Mouse (Mus musculus): ENCODE results near the gene Gm45062. TPM values are rescaled to one million over a fixed set of nuclear protein-coding genes. Genes with fewer than 3 reads are reported as not detected.

Gm45062 gene
- total and polyA plus RNA-seq, 2 experiments from 2014 or later, result 3.0 TPM; not detected in 1

- 61% methylated on average over 4 of the region's 4 CpGs for WGBS
- H3K27ac ChIP-seq (ENCODE audit: low read depth), result no peak overlapping the region
Observed at GRCm38 (mm10) chr6:8495827-8496222, 236.6 kb downstream of the Gm45062 start.

GRCm38 (mm10) chr6:8497234-8497867 is 238.1 kb downstream of the Gm45062 start:
- WGBS, result 69% methylated on average over 6 of the region's 6 CpGs
- H3K4me3 ChIP-seq (ENCODE audit: low read depth, low read length), result no peak overlapping the region
- no peaks in the 10 kb centered on the region for H3K9me3 ChIP-seq (replicated peaks; ENCODE audit: control insufficient read depth, low read length)
- no peaks in the 10 kb centered on the region for H3K36me3 ChIP-seq (replicated peaks; ENCODE audit: control insufficient read depth, insufficient read depth, low read length)
- no peak overlapping the region for H3K27ac ChIP-seq (ENCODE audit: low read depth)
- no peak overlapping the region for H3K9ac ChIP-seq (replicated peaks; ENCODE audit: low read depth, low read length)
- TF ChIP-seq CTCF (IDR thresholded peaks at IDR 0.05; ENCODE audit: low read depth), result no peak
- TF ChIP-seq EP300 (IDR thresholded peaks at IDR 0.05; ENCODE audit: low read depth), result no peak
- ATAC-seq (ENCODE audit: insufficient read depth, low read depth) (no peak), DNase-seq (ENCODE audit: low spot score) (no peak)
- H3K27me3 ChIP-seq (ENCODE audit: control insufficient read depth, insufficient read depth, low read length), result no peaks in the 10 kb centered on the region
- H3K4me1 ChIP-seq (ENCODE audit: control insufficient read depth, insufficient read depth), result no peaks in the 10 kb centered on the region; the same call in 1 of the 2 replicates
- no peak overlapping the region for H3K4me2 ChIP-seq (ENCODE audit: low read depth, low read length)

More at GRCm38 (mm10) chr6:8495827-8496222, 236.6 kb downstream of the Gm45062 start:
- Histone ChIP-seq H3K4me1 (ENCODE audit: control insufficient read depth, insufficient read depth) (no peaks in the 10 kb centered on the region; the same call in 1 of the 2 replicates), H3K4me3 (ENCODE audit: low read depth, low read length) (no peak overlapping the region), H3K4me2 (ENCODE audit: low read depth, low read length) (0 out of 2 replicates have a peak overlapping the region, but pooled peaks have one; percentile 15), H3K9me3 (replicated peaks; ENCODE audit: control insufficient read depth, low read length) (no peaks in the 10 kb centered on the region), H3K9ac (replicated peaks; ENCODE audit: low read depth, low read length) (no peak overlapping the region), H3K36me3 (replicated peaks; ENCODE audit: control insufficient read depth, insufficient read depth, low read length) (no peaks in the 10 kb centered on the region), H3K27me3 (ENCODE audit: control insufficient read depth, insufficient read depth, low read length) (no peaks in the 10 kb centered on the region)
- DNase-seq (ENCODE audit: low spot score) (no peak), ATAC-seq (ENCODE audit: insufficient read depth, low read depth) (no peak)
- TF ChIP-seq CTCF (IDR thresholded peaks at IDR 0.05; ENCODE audit: low read depth), result no peak
- no peak for TF ChIP-seq EP300 (IDR thresholded peaks at IDR 0.05; ENCODE audit: low read depth)

- no peak overlapping the region for H3K4me3 ChIP-seq (ENCODE audit: low read depth, low read length)
- no peaks in the 10 kb centered on the region; the same call in 1 of the 2 replicates for H3K4me1 ChIP-seq (ENCODE audit: control insufficient read depth, insufficient read depth)
- TF ChIP-seq CTCF (IDR thresholded peaks at IDR 0.05; ENCODE audit: low read depth), result no peak
- no peak for TF ChIP-seq EP300 (IDR thresholded peaks at IDR 0.05; ENCODE audit: low read depth)
- no peaks in the 10 kb centered on the region for H3K27me3 ChIP-seq (ENCODE audit: control insufficient read depth, insufficient read depth, low read length)
- H3K9ac ChIP-seq (replicated peaks; ENCODE audit: low read depth, low read length), result no peak overlapping the region
- WGBS, result 71% methylated on average over 6 of the region's 6 CpGs
- H3K4me2 ChIP-seq (ENCODE audit: low read depth, low read length), result no peak overlapping the region
- no peaks in the 10 kb centered on the region for H3K36me3 ChIP-seq (replicated peaks; ENCODE audit: control insufficient read depth, insufficient read depth, low read length)
- ATAC-seq (ENCODE audit: insufficient read depth, low read depth) (no peak), DNase-seq (ENCODE audit: low spot score) (no peak)
- no peak overlapping the region for H3K27ac ChIP-seq (ENCODE audit: low read depth)
- H3K9me3 ChIP-seq (replicated peaks; ENCODE audit: control insufficient read depth, low read length), result no peaks in the 10 kb centered on the region
Observed at GRCm38 (mm10) chr6:8497868-8498257, 238.6 kb downstream of the Gm45062 start.

- no peak for ATAC-seq (ENCODE audit: insufficient read depth, low read depth)
Observed at GRCm38 (mm10) chr6:8498961-8499360, 239.7 kb downstream of the Gm45062 start.

GRCm38 (mm10) chr6:8503953-8504352 is 244.7 kb downstream of the Gm45062 start:
- H3K27me3 ChIP-seq (ENCODE audit: control insufficient read depth, insufficient read depth, low read length), result no peaks in the 10 kb centered on the region
- no peaks in the 10 kb centered on the region for H3K9me3 ChIP-seq (replicated peaks; ENCODE audit: control insufficient read depth, low read length)
- H3K9ac ChIP-seq (replicated peaks; ENCODE audit: low read depth, low read length), result no peak overlapping the region
- H3K4me1 ChIP-seq (ENCODE audit: control insufficient read depth, insufficient read depth), result no peaks in the 10 kb centered on the region
- no peak overlapping the region for H3K4me2 ChIP-seq (ENCODE audit: low read depth, low read length)
- WGBS, result 7% methylated on average over 3 of the region's 3 CpGs
- TF ChIP-seq EP300 (IDR thresholded peaks at IDR 0.05; ENCODE audit: low read depth) (no peak), CTCF (IDR thresholded peaks at IDR 0.05; ENCODE audit: low read depth) (no peak)
- DNase-seq (ENCODE audit: low spot score), result no peak
- no peak overlapping the region for H3K4me3 ChIP-seq (ENCODE audit: low read depth, low read length)
- no peak for ATAC-seq (ENCODE audit: insufficient read depth, low read depth)
- H3K27ac ChIP-seq (ENCODE audit: low read depth), result no peak overlapping the region
- no peaks in the 10 kb centered on the region for H3K36me3 ChIP-seq (replicated peaks; ENCODE audit: control insufficient read depth, insufficient read depth, low read length)

More at GRCm38 (mm10) chr6:8498961-8499360, 239.7 kb downstream of the Gm45062 start:
- H3K4me1 ChIP-seq (ENCODE audit: control insufficient read depth, insufficient read depth), result no peaks in the 10 kb centered on the region; the same call in 1 of the 2 replicates
- DNase-seq (ENCODE audit: low spot score), result no peak
- WGBS, result 81% methylated on average over 3 of the region's 3 CpGs
- H3K9me3 ChIP-seq (replicated peaks; ENCODE audit: control insufficient read depth, low read length), result no peaks in the 10 kb centered on the region
- no peak overlapping the region for H3K27ac ChIP-seq (ENCODE audit: low read depth)
- H3K9ac ChIP-seq (replicated peaks; ENCODE audit: low read depth, low read length), result no peak overlapping the region
- no peak overlapping the region for H3K4me2 ChIP-seq (ENCODE audit: low read depth, low read length)
- H3K36me3 ChIP-seq (replicated peaks; ENCODE audit: control insufficient read depth, insufficient read depth, low read length), result no peaks in the 10 kb centered on the region
- TF ChIP-seq CTCF (IDR thresholded peaks at IDR 0.05; ENCODE audit: low read depth), result no peak
- no peak for TF ChIP-seq EP300 (IDR thresholded peaks at IDR 0.05; ENCODE audit: low read depth)
- H3K4me3 ChIP-seq (ENCODE audit: low read depth, low read length), result no peak overlapping the region
- H3K27me3 ChIP-seq (ENCODE audit: control insufficient read depth, insufficient read depth, low read length), result no peaks in the 10 kb centered on the region
